Mouse (Mus musculus): ENCODE results near the gene Gja5.

- no peak for TF ChIP-seq POLR2A (IDR thresholded peaks at IDR 0.05; ENCODE audit: extremely low read depth, insufficient read depth, low read length)
- TF ChIP-seq CTCF (IDR thresholded peaks at IDR 0.05; ENCODE audit: low read depth, low read length) = no peak
Observed at GRCm38 (mm10) chr3:96860498-96860897, 44.0 kb upstream of the Gja5 start.

Data from liver, adult 2 months (tissue).